ENCODE assay signal across 8 mouse cellular contexts in the genomic region with DNA sequence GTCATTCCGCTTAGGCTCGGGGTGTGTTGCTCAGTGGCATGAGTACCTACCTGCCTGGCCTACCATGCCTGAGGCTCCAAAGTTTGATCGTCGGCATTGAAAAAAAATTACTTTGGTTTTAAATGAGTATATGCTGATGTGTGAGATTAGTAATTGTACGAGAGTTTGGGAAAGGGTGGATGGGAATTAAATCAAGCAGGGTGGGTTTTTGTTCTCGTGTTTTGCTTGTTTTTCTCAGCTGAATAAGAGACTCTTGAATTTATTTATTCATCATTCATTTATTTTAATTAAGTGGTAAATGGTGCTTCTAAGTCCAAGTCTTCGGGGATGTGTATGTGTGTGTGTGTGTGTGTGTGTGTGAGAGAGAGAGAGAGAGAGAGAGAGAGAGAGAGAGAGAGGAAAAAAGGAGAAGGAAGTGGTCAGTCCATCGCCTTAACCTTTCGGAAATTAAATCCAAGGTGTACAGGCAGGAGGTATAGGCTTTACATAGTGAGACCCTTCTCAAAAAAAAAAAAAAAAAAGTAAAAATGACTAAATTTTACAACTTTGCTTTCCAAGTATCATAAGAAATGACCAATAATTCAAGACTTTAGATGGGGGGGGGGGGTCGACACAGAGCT. TPM values are rescaled to one million over a fixed set of nuclear protein-coding genes. Genes with fewer than 3 reads are reported as not detected.
DNase-seq lines count a peak whose midpoint lies in the region; ATAC-seq and TF ChIP-seq lines count a peak whose summit lies in the region.

No protein-coding gene starts in this region.

- peak overlapping the region; percentile 96 for H3K27ac ChIP-seq in gastrocnemius, adult 2 months
- H3K27ac ChIP-seq in forebrain, embryonic 16.5 days (ENCODE audit: low read length): no peak overlapping the region
- H3K27ac ChIP-seq in liver, embryonic 16.5 days (ENCODE audit: low read length): peak overlapping the region; percentile 92

- no peak for ATAC-seq in forebrain, embryonic 16.5 days
- no peak for ATAC-seq in liver, embryonic 16.5 days (ENCODE audit: low read depth)

- 13% methylated on average over 10 of the region's 10 CpGs for WGBS in forebrain, embryonic 16.5 days
- 3% methylated on average over 10 of the region's 10 CpGs for WGBS in liver, embryonic 16.5 days (ENCODE audit: insufficient replicate concordance)

- H3K4me1 ChIP-seq in forebrain, embryonic 16.5 days (replicated peaks; ENCODE audit: control insufficient read depth, insufficient read depth, low read length): peaks cover 11% of the 10 kb centered on the region
- H3K4me1 ChIP-seq in liver, embryonic 16.5 days (ENCODE audit: control insufficient read depth, low read depth, low read length): peaks cover 48% of the 10 kb centered on the region

- TF ChIP-seq CTCF in gastrocnemius, adult 2 months (IDR thresholded peaks at IDR 0.05): no peak
- no peak for TF ChIP-seq CTCF in C2C12 (IDR thresholded peaks at IDR 0.05; ENCODE audit: control insufficient read depth, insufficient read depth, insufficient read length)

- DNase-seq in gastrocnemius, adult 2 months: no peak
- no peak for DNase-seq in gastrocnemius, adult 18-20 months (ENCODE audit: low spot score)
- DNase-seq in adrenal gland, postnatal 14 days: no peak
- no peak for DNase-seq in layer of hippocampus, adult 9-11 months
- no peak for DNase-seq in cerebellum, postnatal 14 days

- no peaks in the 10 kb centered on the region for H3K27me3 ChIP-seq in C2C12 (ENCODE audit: control insufficient read depth, insufficient read depth, insufficient read length)
- H3K27me3 ChIP-seq in forebrain, embryonic 16.5 days (replicated peaks; ENCODE audit: control insufficient read depth, insufficient read depth, low read length): no peaks in the 10 kb centered on the region
- H3K27me3 ChIP-seq in liver, embryonic 16.5 days (ENCODE audit: control insufficient read depth, insufficient read depth, low read depth, low read length): no peaks in the 10 kb centered on the region

- intact Hi-C loops in gastrocnemius, adult 2 months (cut with DNase I): loop anchor here (2.0 to 5.0 kb wide), 2 partner anchors 38 to 97 kb away; no protein-coding TSS in a partner anchor

- H3K4me2 ChIP-seq in forebrain, embryonic 16.5 days (ENCODE audit: low read length): peak overlapping the region; percentile 90
- H3K4me2 ChIP-seq in liver, embryonic 16.5 days (ENCODE audit: low read depth, low read length): peak overlapping the region; percentile 62

- peaks cover 67% of the 10 kb centered on the region for H3K79me3 ChIP-seq in C2C12 (ENCODE audit: low read depth)

- peaks cover 88% of the 10 kb centered on the region for H3K79me2 ChIP-seq in C2C12 (ENCODE audit: control insufficient read depth, insufficient read depth)

- H3K36me3 ChIP-seq in C2C12 (ENCODE audit: control insufficient read depth, insufficient read depth): no peaks in the 10 kb centered on the region
- H3K36me3 ChIP-seq in forebrain, embryonic 16.5 days (ENCODE audit: control insufficient read depth, insufficient read depth): no peaks in the 10 kb centered on the region
- 0 out of 2 replicates have a peak, but pooled peaks cover 2% of the 10 kb centered on the region for H3K36me3 ChIP-seq in liver, embryonic 16.5 days (ENCODE audit: control insufficient read depth, insufficient read depth)

- H3K9ac ChIP-seq in forebrain, embryonic 16.5 days (replicated peaks; ENCODE audit: low read depth, low read length): no peak overlapping the region
- H3K9ac ChIP-seq in liver, embryonic 16.5 days (ENCODE audit: low read depth, low read length): peak overlapping the region; percentile 98

- H3K4me3 ChIP-seq in gastrocnemius, adult 2 months: peak overlapping the region; percentile 85
- H3K4me3 ChIP-seq in C2C12 (ENCODE audit: insufficient read depth, poor library complexity, severe bottlenecking): peak overlapping the region; percentile 90
- H3K4me3 ChIP-seq in forebrain, embryonic 16.5 days (replicated peaks; ENCODE audit: low read length): peak overlapping the region; percentile 91
- H3K4me3 ChIP-seq in liver, embryonic 16.5 days (ENCODE audit: low read depth, low read length): peak overlapping the region; percentile 97

- no peaks in the 10 kb centered on the region for H3K9me3 ChIP-seq in forebrain, embryonic 16.5 days (ENCODE audit: control insufficient read depth, low read length)
- H3K9me3 ChIP-seq in liver, embryonic 16.5 days (replicated peaks; ENCODE audit: control insufficient read depth, low read length): no peaks in the 10 kb centered on the region

- H3ac ChIP-seq in C2C12 (ENCODE audit: control insufficient read depth, insufficient read length, low read depth): no peak overlapping the region

TF ChIP-seq in C2C12, 6 proteins besides CTCF, POLR2A, EP300 and RAD21:
- no peak for TF ChIP-seq MYOD1 (IDR thresholded peaks at IDR 0.05; ENCODE audit: control insufficient read depth, insufficient read length, low read depth)
- TF ChIP-seq USF1 (IDR thresholded peaks at IDR 0.05; ENCODE audit: low read depth): no peak
- no peak for TF ChIP-seq MYOG (IDR thresholded peaks at IDR 0.05; ENCODE audit: control insufficient read depth, extremely low read depth, insufficient read length)
- TF ChIP-seq FOSL1 (IDR thresholded peaks at IDR 0.05; ENCODE audit: insufficient read depth, low read length, poor library complexity, severe bottlenecking): no peak

RNA-seq across cellular contexts. Expression of gene Slc16a1, which starts 1.4 kb away (rescaled TPM):
- total RNA-seq in gastrocnemius, adult 2 months (2021): 10 to 100 TPM; 20.9 to 42.1 TPM
- total RNA-seq in gastrocnemius, adult 18-20 months (2021): 10 to 100 TPM; 21.8 to 33.8 TPM
- polyA plus RNA-seq in C2C12 (2012; fragmentation: generic; extraction: Trizol): 25.8 TPM
- polyA plus RNA-seq in forebrain, embryonic 16.5 days (2015; fragmentation: Nextera tagmentation; extraction: Ambion mirVana): 17.8 and 22.6 TPM in 2 replicates
- 87.4 and 87.5 TPM in 2 replicates for polyA plus RNA-seq in liver, embryonic 16.5 days (2015; fragmentation: Nextera tagmentation; extraction: Ambion mirVana)
- 77.1 and 104 TPM in 2 replicates for total RNA-seq in adrenal gland, postnatal 14 days (2021)
